Mouse (Mus musculus) liver, embryonic 14.5 days (tissue): ENCODE results near the gene Nfya. TPM values are rescaled to one million over a fixed set of nuclear protein-coding genes. Genes with fewer than 3 reads are reported as not detected.
A peak's percentile ranks its signal among the peaks of the same experiment; 100 is the strongest.
"Not testable (repeated sequence)": the region's sequence is repeated elsewhere in the genome, so short reads cannot be mapped to it uniquely, and the experiment has no call there.

Experiments used
- ATAC-seq: fragments of 200-750 bp; cut with Nextera tagmentation; 2 replicates; pipeline ENCODE4 v1.8.0; 2017; ENCODE audit warnings: moderate number of reproducible peaks, mild to moderate bottlenecking, moderate library complexity; ENCODE audit not compliant: insufficient read depth
- DNase-seq, 3 experiments: peaks; one replicate each; pipeline ENCODE4 v3.0.0-alpha.2; 2012 to 2013; ENCODE audit warnings: low read depth in 3 of 3, low spot score in 3 of 3
- H3K27ac ChIP-seq: fragments of 300-500 bp; sonication (generic); 2 replicates; pipeline ENCODE4 v1.5.1; 2014; ENCODE audit warnings: moderate library complexity, mild to moderate bottlenecking, control low read depth, inconsistent platforms
- H3K27me3 ChIP-seq: fragments of 300-500 bp; sonication (generic); 2 replicates; pipeline ENCODE4 v1.6.1; 2014; ENCODE audit warnings: mild to moderate bottlenecking, low read length, moderate library complexity; ENCODE audit not compliant: control insufficient read depth, insufficient read depth
- H3K36me3 ChIP-seq: fragments of 300-500 bp; sonication (generic); replicated peaks from 2 replicates; pipeline ENCODE4 v1.6.1; 2014; ENCODE audit warnings: low read depth; ENCODE audit not compliant: control insufficient read depth, insufficient read depth
- H3K4me1 ChIP-seq, 2 experiments: fragments of 200-500 bp in 1 of 2; fragments of 300-500 bp in 1 of 2; sonication (generic) in 1 of 2; replicated peaks; 2 replicates each; pipeline ENCODE4 v1.6.1; 2012 to 2014; ENCODE audit warnings: antibody characterized with exemption in 1 of 2, inconsistent platforms in 1 of 2, low read length in 1 of 2; ENCODE audit not compliant: control insufficient read depth in 2 of 2, insufficient read depth in 2 of 2
- H3K4me2 ChIP-seq: fragments of 300-500 bp; sonication (generic); 2 replicates; pipeline ENCODE4 v1.6.1; 2014; ENCODE audit warnings: low read depth, mild to moderate bottlenecking, control low read depth, moderate library complexity
- H3K4me3 ChIP-seq, 2 experiments: fragments of 200-500 bp in 1 of 2; fragments of 300-500 bp in 1 of 2; sonication (generic) in 1 of 2; 2 replicates each; pipeline ENCODE4 v1.5.1; 2012 to 2014; ENCODE audit warnings: low read depth in 2 of 2, low read length in 2 of 2, mild to moderate bottlenecking in 2 of 2, control low read depth in 1 of 2, inconsistent platforms in 1 of 2, moderate library complexity in 1 of 2; ENCODE audit not compliant: insufficient read depth in 1 of 2
- H3K9ac ChIP-seq: fragments of 300-500 bp; sonication (generic); replicated peaks from 2 replicates; pipeline ENCODE4 v1.6.1; 2014; ENCODE audit warnings: mild to moderate bottlenecking, control low read depth, moderate library complexity
- H3K9me3 ChIP-seq: fragments of 300-500 bp; sonication (generic); 2 replicates; pipeline ENCODE4 v1.6.1; 2016; ENCODE audit warnings: low read length, mixed read lengths; ENCODE audit not compliant: control insufficient read depth
- CTCF ChIP-seq: IDR thresholded peaks from 2 replicates; pipeline ENCODE4 v1.5.1; 2016; ENCODE audit warnings: antibody characterized with exemption, low read depth, control low read depth
- EP300 ChIP-seq: IDR thresholded peaks from 2 replicates; pipeline ENCODE4 v1.6.1; 2016; ENCODE audit warnings: antibody characterized with exemption, low read depth
- WGBS: fragments of 180-500 bp; shearing (Covaris S2); extraction: QIAGEN DNeasy Blood & Tissue Kit; methylation state at CpG from one replicate; pipeline ENCODE4 v1.1.7; 2014; ENCODE audit not compliant: insufficient replicate concordance; 5-methylcytosine and 5-hydroxymethylcytosine counted together
- polyA plus RNA-seq, 2 experiments: library from polyadenylated mRNA; depleted of rRNA in 1 of 2; stranded (reverse) in 1 of 2; unstranded in 1 of 2; fragments of >200 nt; fragmentation: Nextera tagmentation in 1 of 2; extraction: Ambion mirVana in 1 of 2; gene quantifications; 2 replicates each; pipeline versions ENCODE4 v1.2.1 to v1.2.3; 2012 to 2014

Nfya gene
- polyA plus RNA-seq, 2 experiments, result 6.9 to 32.7 TPM

- H3K4me3 ChIP-seq, result 0 out of 4 replicates have a peak within 1 kb of the TSS, but pooled peaks of 1 of the 2 experiments have one; percentile 2
- H3K36me3 ChIP-seq, result no peaks in the 10 kb centered on the region
- no peak for DNase-seq
- H3K9me3 ChIP-seq, result no peaks in the 10 kb centered on the region
- 24% methylated on average over 7 of the region's 7 CpGs for WGBS
- TF ChIP-seq CTCF (no peak), EP300 (no peak)
- peak within 1 kb of the TSS; percentile 23 for H3K4me2 ChIP-seq
- no peak for ATAC-seq
- no peaks in the 10 kb centered on the region for H3K27me3 ChIP-seq
- no peak within 1 kb of the TSS for H3K27ac ChIP-seq
- H3K4me1 ChIP-seq, result peaks cover 7 to 27% of the 10 kb centered on the region in 2 experiments
- H3K9ac ChIP-seq, result peak within 1 kb of the TSS; percentile 23
Observed at GRCm38 (mm10) chr17:48359616-48360015, 50.1 kb downstream of the Nfya start, which contains the start of gene Treml1. TSS of gene Treml1 (plus strand) at chr17:48359916.

DNA sequence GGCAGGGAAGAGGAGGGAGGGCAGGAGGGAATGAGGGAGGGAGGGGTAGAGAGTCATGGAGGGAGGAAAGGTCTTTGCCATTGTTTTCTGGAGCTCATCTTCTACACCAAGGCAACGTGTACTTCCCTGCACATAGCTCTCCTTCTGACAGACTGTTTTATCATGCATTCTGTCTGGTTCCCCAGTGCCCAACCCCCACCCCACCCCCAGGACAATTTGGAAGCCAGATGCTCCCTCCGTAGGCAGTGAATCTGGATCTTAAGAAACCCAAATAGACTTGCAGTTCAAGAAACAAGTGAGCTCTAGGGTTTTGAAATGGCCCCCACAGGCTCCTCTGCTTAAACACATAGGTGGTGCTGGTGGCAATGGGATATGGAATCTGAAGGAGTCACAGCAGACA lies 51.8 kb downstream of the Nfya start:
- Histone ChIP-seq H3K27ac (no peak overlapping the region), H3K4me3 (no peak overlapping the region), H3K4me1 (peaks cover 7 to 14% of the 10 kb centered on the region in 2 experiments), H3K9me3 (no peaks in the 10 kb centered on the region), H3K9ac (no peak overlapping the region), H3K4me2 (no peak overlapping the region), H3K36me3 (no peaks in the 10 kb centered on the region), H3K27me3 (no peaks in the 10 kb centered on the region)
- ATAC-seq, result no peak
- TF ChIP-seq EP300 (no peak), CTCF (no peak)
- no peak for DNase-seq
- WGBS, result 44% methylated on average over 2 of the region's 2 CpGs

- ATAC-seq, result no peak
Observed at GRCm38 (mm10) chr17:48355822-48356221, 53.9 kb downstream of the Nfya start.

DNA sequence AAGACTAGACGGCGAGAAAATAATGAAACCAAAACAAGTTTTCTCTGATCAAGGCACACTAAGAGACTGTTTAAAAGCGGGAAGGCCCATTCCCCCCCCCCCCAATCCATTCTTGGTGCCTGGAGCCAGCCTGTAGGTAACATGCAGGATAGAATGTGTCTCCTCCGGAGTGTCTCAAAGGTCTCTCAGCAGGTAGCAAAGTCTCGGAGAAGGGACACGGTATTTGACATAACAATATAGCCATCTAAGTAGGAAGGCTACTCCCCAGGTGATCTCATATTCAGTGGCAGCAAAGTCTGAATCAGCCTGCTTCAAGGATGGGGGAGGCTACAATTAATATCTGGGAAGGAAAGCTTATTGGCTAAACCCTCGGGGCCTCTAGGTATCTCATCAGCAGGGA lies 56.7 kb downstream of the Nfya start:
- DNase-seq, H3K27ac ChIP-seq, H3K9ac ChIP-seq, H3K4me3 ChIP-seq, H3K36me3 ChIP-seq, H3K4me2 ChIP-seq, H3K4me1 ChIP-seq, H3K9me3 ChIP-seq, ATAC-seq, H3K27me3 ChIP-seq: not testable (repeated sequence)
- 76% methylated on average over 7 of the region's 7 CpGs for WGBS

More at GRCm38 (mm10) chr17:48355822-48356221, 53.9 kb downstream of the Nfya start:
- Histone ChIP-seq H3K27me3 (no peaks in the 10 kb centered on the region), H3K36me3 (no peaks in the 10 kb centered on the region), H3K9me3 (no peaks in the 10 kb centered on the region), H3K27ac (no peak overlapping the region), H3K4me2 (no peak overlapping the region), H3K4me1 (peaks cover 4 to 10% of the 10 kb centered on the region in 2 experiments), H3K9ac (no peak overlapping the region), H3K4me3 (no peak overlapping the region)
- 59% methylated on average over 3 of the region's 3 CpGs for WGBS
- TF ChIP-seq EP300 (no peak), CTCF (no peak)
- no peak for DNase-seq

DNA sequence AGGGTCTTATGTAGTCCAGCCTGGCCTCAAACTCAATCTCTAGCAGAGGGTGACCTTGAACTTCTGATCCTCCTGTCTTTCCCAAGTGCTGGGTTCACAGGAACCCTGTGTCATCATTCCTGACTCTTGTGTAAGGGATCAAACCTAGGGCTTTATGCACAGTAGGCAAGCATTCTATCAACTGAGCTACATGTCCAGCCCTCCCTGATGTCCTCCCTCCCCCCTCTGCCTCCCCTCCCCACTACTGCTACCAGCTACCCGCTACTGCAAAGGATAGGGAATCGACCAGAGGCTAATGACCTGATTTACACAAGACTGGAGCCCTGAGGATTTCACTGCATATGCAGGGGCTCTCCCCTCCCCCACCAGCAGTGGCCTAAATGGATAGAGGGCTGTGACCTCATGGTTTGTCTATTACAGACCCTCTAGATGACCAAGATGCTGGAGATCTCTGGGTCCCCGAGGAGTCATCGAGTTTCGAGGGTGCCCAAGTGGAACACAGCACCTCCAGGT lies 59.0 kb downstream of the Nfya start:
- ATAC-seq, result no peak
- no peak for DNase-seq
- H3K4me1 ChIP-seq, result no peaks in the 10 kb centered on the region; a peak in 1 of 4 replicates
- TF ChIP-seq EP300 (no peak), CTCF (no peak)
- no peaks in the 10 kb centered on the region for H3K36me3 ChIP-seq
- no peak overlapping the region for H3K9ac ChIP-seq
- WGBS, result 68% methylated on average over 5 of the region's 5 CpGs
- no peak overlapping the region for H3K27ac ChIP-seq
- H3K27me3 ChIP-seq, result no peaks in the 10 kb centered on the region
- no peak overlapping the region for H3K4me2 ChIP-seq
- no peaks in the 10 kb centered on the region for H3K9me3 ChIP-seq
- H3K4me3 ChIP-seq, result no peak overlapping the region
